Mouse (Mus musculus): ENCODE results near the gene Ankrd53. TPM values are rescaled to one million over a fixed set of nuclear protein-coding genes. Genes with fewer than 3 reads are reported as not detected.
A peak's percentile ranks its signal among the peaks of the same experiment; 100 is the strongest.

The Ankrd53 gene
- not detected in 2 replicates for polyA plus RNA-seq (2014; fragmentation: Nextera tagmentation; extraction: Ambion mirVana)

DNA sequence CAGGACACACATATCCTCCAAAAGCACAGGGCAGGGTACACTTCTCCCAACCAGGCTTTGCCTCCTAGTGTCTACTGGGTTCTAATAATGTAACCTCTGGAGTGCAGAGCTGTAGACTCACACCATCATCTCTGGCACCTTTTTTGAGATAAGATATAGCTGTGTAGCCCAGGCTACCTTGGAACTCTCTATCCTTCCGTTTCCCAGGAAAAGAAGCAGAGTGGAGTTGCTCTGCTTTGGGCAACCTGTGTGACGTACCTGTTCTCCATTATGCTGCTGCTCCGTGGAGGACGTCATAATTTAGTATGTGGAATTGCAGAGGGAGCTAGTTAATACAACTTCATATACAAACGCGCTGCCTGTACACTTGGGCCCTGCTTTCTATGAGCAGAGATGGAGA, at the start of gene Ankrd53:
TSS of gene Ankrd53 (plus strand) at position 301 of the 400 bp plus-strand sequence.
- Histone ChIP-seq H3K9me3 (replicated peaks; ENCODE audit: control insufficient read depth, low read length) (no peaks in the 10 kb centered on the region), H3K9ac (replicated peaks; ENCODE audit: low read length) (peak within 1 kb of the TSS; percentile 19; the same call in 1 of the 2 replicates), H3K36me3 (replicated peaks; ENCODE audit: control insufficient read depth, insufficient read depth, low read depth, low read length) (no peaks in the 10 kb centered on the region), H3K4me1 (ENCODE audit: control insufficient read depth, insufficient read depth, low read length) (peaks cover 3% of the 10 kb centered on the region; the same call in 1 of the 2 replicates), H3K27ac (replicated peaks; ENCODE audit: low read depth, low read length) (no peak within 1 kb of the TSS), H3K4me3 (ENCODE audit: low read depth, low read length) (peak within 1 kb of the TSS; percentile 26), H3K4me2 (ENCODE audit: low read depth, low read length) (peak within 1 kb of the TSS; percentile 54), H3K27me3 (ENCODE audit: control insufficient read depth, insufficient read depth, low read length) (peaks cover 52% of the 10 kb centered on the region)
- 19% methylated on average over 6 of the region's 6 CpGs for WGBS
- DNase-seq (ENCODE audit: low spot score) (peak; percentile 1), ATAC-seq (replicated peaks; ENCODE audit: insufficient number of reproducible peaks, low FRiP score, low TSS enrichment, low read depth) (no peak)

GRCm38 (mm10) chr6:83713271-83714136, 48.9 kb upstream of the Ankrd53 start:
- H3K9ac ChIP-seq (replicated peaks; ENCODE audit: low read length) = no peak overlapping the region
- 6% methylated on average over 12 of the region's 12 CpGs for WGBS
- H3K9me3 ChIP-seq (replicated peaks; ENCODE audit: control insufficient read depth, low read length) = no peaks in the 10 kb centered on the region
- ATAC-seq (replicated peaks; ENCODE audit: insufficient number of reproducible peaks, low FRiP score, low TSS enrichment, low read depth) (no peak), DNase-seq (ENCODE audit: low spot score) (no peak)
- no peaks in the 10 kb centered on the region; the same call in 1 of the 2 replicates for H3K4me1 ChIP-seq (ENCODE audit: control insufficient read depth, insufficient read depth, low read length)
- H3K27ac ChIP-seq (replicated peaks; ENCODE audit: low read depth, low read length) = no peak overlapping the region
- peaks cover 84% of the 10 kb centered on the region for H3K27me3 ChIP-seq (ENCODE audit: control insufficient read depth, insufficient read depth, low read length)
- no peaks in the 10 kb centered on the region for H3K36me3 ChIP-seq (replicated peaks; ENCODE audit: control insufficient read depth, insufficient read depth, low read depth, low read length)
- H3K4me2 ChIP-seq (ENCODE audit: low read depth, low read length) = no peak overlapping the region
- no peak overlapping the region for H3K4me3 ChIP-seq (ENCODE audit: low read depth, low read length)

DNA sequence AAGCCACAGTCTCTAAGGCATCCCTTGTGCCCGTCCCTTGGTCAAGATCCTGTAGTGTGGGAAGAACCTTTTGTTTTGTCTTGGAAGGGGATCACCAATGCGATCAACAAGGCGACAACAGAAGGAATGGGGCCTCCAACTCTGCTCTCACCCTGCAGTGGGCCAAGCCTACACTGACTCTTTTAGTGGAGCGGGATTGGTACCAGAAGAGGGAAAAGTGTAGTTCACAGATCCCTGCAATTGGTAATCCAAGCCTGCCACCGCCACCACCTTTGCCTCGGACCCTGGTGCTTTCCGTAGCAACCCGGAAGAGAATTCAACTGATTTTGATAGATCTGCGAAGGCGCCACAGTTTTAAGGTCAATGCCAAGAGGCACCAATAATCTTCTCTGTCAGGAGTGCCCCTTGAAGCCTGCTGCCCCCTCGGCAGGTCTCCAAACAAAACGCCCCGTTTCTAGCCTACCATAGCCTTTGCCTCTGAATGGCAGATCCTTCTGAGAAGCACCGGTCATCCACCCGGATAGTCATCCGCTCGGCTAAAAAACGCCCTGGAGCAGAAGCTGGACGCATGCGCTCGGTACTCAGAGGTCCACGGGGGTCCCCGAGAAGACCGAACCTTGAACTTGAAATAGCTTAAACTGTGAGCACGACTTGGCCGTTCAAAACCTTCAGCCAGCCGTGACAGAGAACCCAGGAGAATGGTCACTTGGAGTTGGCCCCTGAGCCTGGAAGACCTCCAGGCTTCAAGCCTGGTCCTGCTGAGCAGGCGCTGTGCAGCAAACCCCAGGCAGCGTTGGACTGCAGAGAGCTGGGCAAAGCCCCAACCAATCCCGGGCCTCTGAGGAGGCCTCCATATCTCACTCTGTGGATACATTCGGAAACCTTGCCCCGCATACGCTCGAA, 48.0 kb upstream of the Ankrd53 start:
- Histone ChIP-seq H3K36me3 (replicated peaks; ENCODE audit: control insufficient read depth, insufficient read depth, low read depth, low read length) (no peaks in the 10 kb centered on the region), H3K27ac (replicated peaks; ENCODE audit: low read depth, low read length) (no peak overlapping the region), H3K4me3 (ENCODE audit: low read depth, low read length) (no peak overlapping the region), H3K27me3 (ENCODE audit: control insufficient read depth, insufficient read depth, low read length) (peaks cover 82% of the 10 kb centered on the region), H3K4me2 (ENCODE audit: low read depth, low read length) (no peak overlapping the region), H3K9me3 (replicated peaks; ENCODE audit: control insufficient read depth, low read length) (no peaks in the 10 kb centered on the region), H3K4me1 (ENCODE audit: control insufficient read depth, insufficient read depth, low read length) (no peaks in the 10 kb centered on the region; the same call in 1 of the 2 replicates), H3K9ac (replicated peaks; ENCODE audit: low read length) (no peak overlapping the region)
- WGBS = under 1% methylated on average over 34 of the region's 34 CpGs
- DNase-seq (ENCODE audit: low spot score) (peak; percentile 49), ATAC-seq (replicated peaks; ENCODE audit: insufficient number of reproducible peaks, low FRiP score, low TSS enrichment, low read depth) (no peak)

DNA sequence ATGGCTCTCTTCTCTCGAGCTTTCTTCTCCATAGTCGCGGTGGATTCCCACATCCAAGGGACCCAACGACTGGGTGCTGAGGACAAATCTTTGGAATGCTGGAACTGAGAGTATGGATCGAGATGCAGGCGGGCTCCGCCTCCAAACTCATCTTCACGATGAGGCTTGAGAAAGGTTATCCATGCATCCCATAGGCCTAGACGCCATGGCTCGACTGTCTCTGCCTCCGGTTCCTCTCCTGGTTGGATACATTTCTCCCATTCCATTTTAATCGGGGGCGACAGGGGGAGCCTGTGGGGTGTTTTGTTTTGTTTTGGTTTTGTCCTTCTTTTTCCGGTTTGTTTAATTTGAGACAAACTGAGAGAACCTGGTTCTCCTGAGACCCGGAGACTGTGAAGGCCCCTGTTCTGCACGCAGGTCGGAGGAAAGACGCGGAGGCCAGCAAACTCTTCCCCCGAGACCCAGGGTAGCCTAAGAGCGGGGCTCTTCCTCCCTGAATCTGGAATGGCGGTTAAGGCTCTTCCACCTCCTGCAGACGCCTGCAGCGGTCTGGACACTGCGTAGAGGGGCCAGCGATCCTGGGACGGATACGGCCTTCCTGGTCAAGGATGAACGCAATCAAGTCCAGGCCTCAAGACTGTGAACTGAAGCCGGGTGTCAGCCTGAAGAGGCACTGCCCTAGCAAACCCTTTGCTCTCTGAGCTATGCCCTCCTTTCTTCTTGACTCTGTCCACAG, 46.8 kb upstream of the Ankrd53 start:
- ATAC-seq (replicated peaks; ENCODE audit: insufficient number of reproducible peaks, low FRiP score, low TSS enrichment, low read depth) (no peak), DNase-seq (ENCODE audit: low spot score) (no peak)
- H3K27ac ChIP-seq (replicated peaks; ENCODE audit: low read depth, low read length) = no peak overlapping the region
- H3K27me3 ChIP-seq (ENCODE audit: control insufficient read depth, insufficient read depth, low read length) = peaks cover 73% of the 10 kb centered on the region
- no peak overlapping the region for H3K9ac ChIP-seq (replicated peaks; ENCODE audit: low read length)
- no peaks in the 10 kb centered on the region for H3K9me3 ChIP-seq (replicated peaks; ENCODE audit: control insufficient read depth, low read length)
- H3K4me1 ChIP-seq (ENCODE audit: control insufficient read depth, insufficient read depth, low read length) = no peaks in the 10 kb centered on the region; the same call in 1 of the 2 replicates
- no peaks in the 10 kb centered on the region for H3K36me3 ChIP-seq (replicated peaks; ENCODE audit: control insufficient read depth, insufficient read depth, low read depth, low read length)
- H3K4me2 ChIP-seq (ENCODE audit: low read depth, low read length) = no peak overlapping the region
- H3K4me3 ChIP-seq (ENCODE audit: low read depth, low read length) = no peak overlapping the region
- 1% methylated on average over 30 of the region's 30 CpGs for WGBS

DNA sequence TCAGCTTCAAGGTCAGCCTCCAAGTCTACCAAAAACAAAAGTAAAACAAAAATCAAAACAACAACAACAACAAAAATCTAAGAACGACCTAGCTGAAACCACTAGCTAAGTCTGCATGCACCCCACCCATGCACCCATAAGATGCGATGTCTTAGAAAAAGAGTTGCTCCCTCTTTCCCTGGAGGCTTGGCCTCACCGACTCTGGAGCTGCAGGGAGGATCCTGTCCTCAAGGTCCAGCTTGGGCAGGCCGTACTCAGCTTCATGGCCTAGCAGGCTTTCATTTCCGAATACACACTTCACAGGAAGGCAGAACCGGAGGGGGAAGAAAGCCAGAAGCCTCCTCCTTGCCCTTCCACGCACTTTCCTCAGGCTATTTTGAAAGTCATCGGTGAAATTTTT, 45.4 kb upstream of the Ankrd53 start:
- Histone ChIP-seq H3K27ac (replicated peaks; ENCODE audit: low read depth, low read length) (no peak overlapping the region), H3K9ac (replicated peaks; ENCODE audit: low read length) (no peak overlapping the region), H3K4me2 (ENCODE audit: low read depth, low read length) (no peak overlapping the region), H3K9me3 (replicated peaks; ENCODE audit: control insufficient read depth, low read length) (no peaks in the 10 kb centered on the region), H3K4me3 (ENCODE audit: low read depth, low read length) (no peak overlapping the region), H3K4me1 (ENCODE audit: control insufficient read depth, insufficient read depth, low read length) (no peaks in the 10 kb centered on the region; the same call in 1 of the 2 replicates), H3K27me3 (ENCODE audit: control insufficient read depth, insufficient read depth, low read length) (peaks cover 69% of the 10 kb centered on the region), H3K36me3 (replicated peaks; ENCODE audit: control insufficient read depth, insufficient read depth, low read depth, low read length) (no peaks in the 10 kb centered on the region)
- no peak for DNase-seq (ENCODE audit: low spot score)
- no peak for ATAC-seq (replicated peaks; ENCODE audit: insufficient number of reproducible peaks, low FRiP score, low TSS enrichment, low read depth)
- under 1% methylated on average over 8 of the region's 8 CpGs for WGBS

DNA sequence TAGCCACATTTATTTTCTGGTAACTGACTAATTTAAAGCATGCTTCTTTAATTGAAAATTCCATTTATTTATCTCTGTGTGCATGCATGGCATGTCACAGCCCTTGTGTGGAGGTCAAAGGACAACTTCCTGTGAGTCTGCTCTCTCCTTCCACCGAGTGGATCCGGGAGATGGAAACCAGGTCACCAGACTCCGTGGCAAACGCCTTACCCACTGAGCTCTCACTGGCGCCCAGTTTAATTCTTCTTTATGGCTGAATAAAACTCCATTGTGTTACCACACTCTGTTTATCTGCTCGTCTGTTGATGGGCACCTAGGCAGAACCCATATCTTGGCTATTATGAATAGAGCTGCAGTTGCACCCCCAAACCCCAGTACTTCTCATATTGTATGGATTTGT, 39.9 kb upstream of the Ankrd53 start:
- peaks cover 36% of the 10 kb centered on the region for H3K27me3 ChIP-seq (ENCODE audit: control insufficient read depth, insufficient read depth, low read length)
- no peak overlapping the region for H3K4me2 ChIP-seq (ENCODE audit: low read depth, low read length)
- no peaks in the 10 kb centered on the region for H3K9me3 ChIP-seq (replicated peaks; ENCODE audit: control insufficient read depth, low read length)
- no peaks in the 10 kb centered on the region for H3K4me1 ChIP-seq (ENCODE audit: control insufficient read depth, insufficient read depth, low read length)
- whole genome bisulfite sequencing = 22% methylated on average over 6 of the region's 6 CpGs
- H3K27ac ChIP-seq (replicated peaks; ENCODE audit: low read depth, low read length) = no peak overlapping the region
- ATAC-seq (replicated peaks; ENCODE audit: insufficient number of reproducible peaks, low FRiP score, low TSS enrichment, low read depth) = no peak
- no peak overlapping the region for H3K4me3 ChIP-seq (ENCODE audit: low read depth, low read length)
- no peak for DNase-seq (ENCODE audit: low spot score)
- no peaks in the 10 kb centered on the region for H3K36me3 ChIP-seq (replicated peaks; ENCODE audit: control insufficient read depth, insufficient read depth, low read depth, low read length)
- no peak overlapping the region for H3K9ac ChIP-seq (replicated peaks; ENCODE audit: low read length)

GRCm38 (mm10) chr6:83727178-83727577, 35.3 kb upstream of the Ankrd53 start:
- no peaks in the 10 kb centered on the region for H3K36me3 ChIP-seq (replicated peaks; ENCODE audit: control insufficient read depth, insufficient read depth, low read depth, low read length)
- H3K9ac ChIP-seq (replicated peaks; ENCODE audit: low read length) = no peak overlapping the region
- H3K27ac ChIP-seq (replicated peaks; ENCODE audit: low read depth, low read length) = no peak overlapping the region
- ATAC-seq (replicated peaks; ENCODE audit: insufficient number of reproducible peaks, low FRiP score, low TSS enrichment, low read depth) (no peak), DNase-seq (ENCODE audit: low spot score) (peak; percentile 32)
- H3K4me2 ChIP-seq (ENCODE audit: low read depth, low read length) = no peak overlapping the region
- peaks cover 6% of the 10 kb centered on the region; the same call in 1 of the 2 replicates for H3K27me3 ChIP-seq (ENCODE audit: control insufficient read depth, insufficient read depth, low read length)
- H3K4me3 ChIP-seq (ENCODE audit: low read depth, low read length) = no peak overlapping the region
- H3K4me1 ChIP-seq (ENCODE audit: control insufficient read depth, insufficient read depth, low read length) = no peaks in the 10 kb centered on the region
- 33% methylated on average over 4 of the region's 4 CpGs for WGBS
- H3K9me3 ChIP-seq (replicated peaks; ENCODE audit: control insufficient read depth, low read length) = no peaks in the 10 kb centered on the region

Data from embryonic facial prominence, embryonic 11.5 days (tissue).